Mouse (Mus musculus): Measurements from ENCODE around the gene Tmem121.

GRCm38 (mm10) chr12:113219867-113220266 lies 34.1 kb downstream of the Tmem121 start:
- TF ChIP-seq GATA1 (IDR thresholded peaks at IDR 0.05; ENCODE audit: borderline replicate concordance, low read length): no peak
- TF ChIP-seq FLI1 (IDR thresholded peaks at IDR 0.05; ENCODE audit: low read length): no peak
